Mouse (Mus musculus) embryo, embryonic 10.5 days (tissue): ENCODE results near the gene Helz.
"Not testable (repeated sequence)": the region's sequence is repeated elsewhere in the genome, so short reads cannot be mapped to it uniquely, and the experiment has no call there.

Experiments
- DNase-seq: peaks from one replicate; pipeline ENCODE4 v3.0.0-alpha.2; 2015; ENCODE audit warnings: low spot score

Helz gene

GRCm38 (mm10) chr11:107547351-107548203, at the start of gene Helz:
Gene Helz, plus strand, starts transcription at chr11:107547930.
- peak; percentile 87 for DNase-seq

DNA sequence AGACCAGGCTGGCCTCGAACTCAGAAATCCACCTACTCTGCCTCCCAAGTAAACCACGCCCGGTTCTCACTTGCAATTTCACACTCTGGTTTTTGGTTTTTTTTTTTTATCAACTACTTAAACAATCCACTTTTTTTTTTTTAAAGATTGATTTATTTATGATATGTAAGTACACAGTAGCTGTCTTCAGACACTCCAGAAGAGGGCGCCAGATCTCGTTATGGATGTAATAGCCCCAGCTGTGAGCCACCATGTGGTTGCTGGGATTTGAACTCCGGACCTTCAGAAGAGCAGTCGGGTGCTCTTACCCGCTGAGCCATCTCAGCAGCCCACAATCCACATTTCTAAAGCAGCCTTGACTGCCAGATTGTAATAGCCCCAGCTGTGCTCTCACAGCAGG, 44.9 kb upstream of the Helz start:
- DNase-seq = no peak

DNA sequence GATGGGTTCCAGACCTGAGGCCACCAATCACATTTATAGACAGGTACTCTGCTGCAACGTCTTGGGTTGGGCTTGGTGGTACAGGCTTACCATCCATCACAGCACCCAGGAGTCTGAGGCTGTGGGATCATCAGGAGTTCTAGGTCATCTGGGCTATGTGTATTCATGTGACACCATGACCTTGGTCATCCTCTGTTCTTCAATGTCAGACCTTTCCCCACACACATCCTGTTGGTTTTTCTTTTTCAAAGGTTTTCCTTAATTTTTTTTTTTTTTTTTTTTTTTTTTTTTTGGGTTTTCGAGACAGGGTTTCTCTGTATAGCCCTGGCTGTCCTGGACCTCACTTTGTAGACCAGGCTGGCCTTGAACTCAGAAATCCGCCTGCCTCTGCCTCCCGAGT, 43.4 kb upstream of the Helz start:
- DNase-seq = not testable (repeated sequence)

- peak; percentile 47 for DNase-seq
Measured at GRCm38 (mm10) chr11:107506260-107506659, 41.5 kb upstream of the Helz start.

DNA sequence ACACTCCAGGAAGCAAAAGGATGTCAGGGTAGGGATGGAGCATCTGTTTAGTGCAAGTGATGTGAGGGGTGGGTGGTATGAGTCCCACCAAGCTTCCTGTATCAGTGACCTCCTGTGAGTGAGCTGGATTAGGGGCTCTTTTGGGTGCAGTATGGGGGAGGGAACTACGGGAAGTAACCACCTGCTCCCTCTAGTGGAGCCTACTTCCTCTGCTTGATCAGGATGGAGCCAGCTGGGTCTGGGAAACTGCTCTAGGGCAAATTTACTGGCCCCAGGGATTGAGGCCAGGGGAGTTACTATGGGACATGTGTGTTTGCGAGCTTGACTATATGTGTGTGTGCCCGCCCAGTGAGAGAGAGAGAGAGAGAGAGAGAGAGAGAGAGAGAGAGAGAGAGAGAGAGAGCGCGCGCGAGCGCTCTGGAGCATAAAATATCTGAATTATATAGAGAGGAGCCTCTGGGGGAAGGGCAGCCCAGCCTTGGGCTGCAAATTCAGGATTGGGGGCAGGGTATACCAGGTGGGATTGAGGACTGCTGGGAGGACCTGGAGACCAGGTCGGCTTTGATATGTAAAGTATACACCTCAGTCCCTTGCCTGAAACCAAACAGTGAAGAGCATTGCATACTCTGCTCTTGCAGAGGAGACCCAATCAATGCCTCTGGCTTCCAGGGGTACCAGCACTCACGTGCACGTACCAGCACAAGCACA, 37.9 kb upstream of the Helz start:
- peak; percentile 61 for DNase-seq

GRCm38 (mm10) chr11:107510362-107511269, 37.1 kb upstream of the Helz start:
- peak; percentile 59 for DNase-seq

DNA sequence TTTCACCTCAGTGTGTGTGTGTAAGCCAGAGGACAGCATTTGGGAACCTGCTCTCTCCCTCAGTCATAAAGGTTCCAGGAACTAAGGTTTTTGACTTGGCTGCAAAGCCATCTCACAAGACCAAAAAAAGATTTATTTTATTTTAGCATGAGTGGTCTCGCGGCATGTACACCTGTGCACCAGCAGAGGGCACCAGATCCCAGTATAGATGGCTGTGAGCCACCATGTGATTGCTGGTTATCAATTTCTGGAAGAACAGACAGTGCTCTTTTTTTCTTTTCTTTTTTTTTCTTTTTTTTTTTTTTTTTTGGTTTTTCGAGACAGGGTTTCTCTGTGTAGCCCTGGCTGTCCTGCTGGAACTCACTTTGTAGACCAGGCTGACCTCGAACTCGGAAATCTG, 35.8 kb upstream of the Helz start:
- peak; percentile 84 for DNase-seq

DNA sequence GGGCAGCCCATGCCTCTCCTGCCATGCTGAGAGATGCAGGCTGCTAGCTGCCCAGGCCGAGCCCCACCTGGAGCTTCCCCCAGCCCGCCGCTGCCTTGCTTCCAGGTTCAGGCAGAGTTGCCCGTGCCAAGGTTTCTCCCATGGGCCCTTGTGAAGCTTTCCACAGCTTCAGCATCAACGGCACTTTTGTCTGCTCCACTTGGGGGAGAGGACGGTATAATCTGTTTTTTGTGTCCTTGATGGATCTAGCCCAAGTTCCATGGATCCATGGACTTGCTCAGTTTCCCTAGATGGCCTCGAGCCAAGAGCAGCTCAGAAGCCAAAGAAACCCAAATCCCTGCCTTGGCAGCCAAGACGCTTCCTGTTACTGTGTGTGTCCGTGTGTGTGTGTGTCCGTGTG, 34.7 kb upstream of the Helz start:
- DNase-seq = no peak

- DNase-seq = no peak
Measured at GRCm38 (mm10) chr11:107516387-107516786, 31.3 kb upstream of the Helz start.

DNA sequence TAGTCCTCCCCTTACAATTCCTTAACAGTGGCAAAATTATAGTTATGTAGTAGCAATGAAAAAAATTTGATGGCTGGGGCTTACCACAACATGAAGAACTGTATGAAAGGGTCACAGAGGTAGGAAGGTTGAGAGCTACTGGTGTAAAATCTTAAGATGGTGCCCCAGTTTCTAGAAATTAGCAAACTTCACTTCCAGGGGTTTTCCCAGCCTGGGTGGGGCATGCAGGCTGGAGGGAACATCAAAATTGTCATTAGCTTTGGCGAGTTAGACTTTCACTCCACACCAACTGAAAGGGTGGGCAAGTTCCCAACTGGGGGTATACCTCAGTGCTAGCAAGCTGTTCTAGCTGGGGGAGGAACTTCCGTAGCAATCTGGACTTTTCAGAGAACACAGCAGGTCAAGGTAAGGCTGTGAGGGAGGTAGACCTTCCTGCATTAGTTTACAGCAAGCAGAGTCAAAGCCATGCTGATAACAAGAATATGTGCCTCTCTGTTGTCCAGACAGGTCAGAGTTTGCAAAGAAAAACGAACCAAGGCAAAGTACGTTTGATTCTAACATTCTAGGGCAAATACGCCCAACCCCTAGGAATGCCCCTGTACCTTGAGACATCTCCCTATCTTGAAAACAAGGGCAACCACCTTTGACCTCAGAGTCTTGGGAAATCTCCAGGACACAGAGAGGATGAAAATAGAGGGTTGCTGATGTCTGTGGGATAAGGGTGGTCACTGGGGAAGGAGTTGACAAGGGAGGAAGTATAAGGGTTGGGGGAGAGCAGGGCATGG, 28.9 kb upstream of the Helz start:
- DNase-seq = no peak

DNA sequence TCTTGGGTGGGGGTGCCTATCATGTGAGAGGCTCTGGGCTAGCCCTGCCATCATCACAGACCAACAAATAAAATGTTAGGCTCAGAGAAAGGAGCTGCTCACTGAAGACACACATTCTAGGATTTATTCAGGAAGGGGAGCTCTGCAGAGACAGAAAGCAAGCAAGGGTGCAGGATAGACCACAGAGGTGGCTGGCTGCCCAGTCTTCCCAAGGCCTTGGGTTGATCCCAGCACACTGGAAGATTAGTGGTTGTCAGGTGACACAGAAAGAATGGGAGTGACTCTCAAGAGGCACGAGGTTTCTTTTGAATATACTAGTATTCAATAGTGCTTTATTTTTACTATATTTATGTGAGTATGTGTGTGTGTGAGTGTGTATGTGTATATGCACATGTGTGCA, 26.6 kb upstream of the Helz start:
- no peak for DNase-seq

- DNase-seq = no peak
Measured at GRCm38 (mm10) chr11:107524966-107525365, 22.8 kb upstream of the Helz start.

- DNase-seq = peak; percentile 43
Measured at GRCm38 (mm10) chr11:107527632-107528031, 20.1 kb upstream of the Helz start.

DNA sequence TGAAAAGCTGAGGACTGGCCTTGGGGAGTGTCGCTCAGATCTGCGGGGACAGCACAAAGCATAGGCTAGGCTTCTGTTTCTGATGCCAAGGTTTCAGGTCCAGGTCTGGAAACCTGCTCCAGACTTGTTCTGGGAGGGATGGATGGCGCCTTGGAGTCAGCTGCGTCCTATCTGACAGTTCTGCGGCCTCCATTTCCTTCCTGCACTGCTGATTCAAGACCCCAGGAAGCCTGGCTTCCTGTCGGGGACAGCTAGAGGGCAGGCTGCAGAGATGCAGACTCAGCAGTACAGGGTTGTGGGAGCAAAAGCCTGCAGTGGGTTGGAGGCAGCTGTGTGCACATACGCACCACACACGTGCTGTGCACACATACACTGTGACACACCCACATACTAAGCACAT, 18.4 kb upstream of the Helz start:
- DNase-seq = peak; percentile 20

- DNase-seq = no peak
Measured at GRCm38 (mm10) chr11:107531445-107531844, 16.3 kb upstream of the Helz start.

- DNase-seq = no peak
Measured at GRCm38 (mm10) chr11:107532271-107532670, 15.5 kb upstream of the Helz start.

DNA sequence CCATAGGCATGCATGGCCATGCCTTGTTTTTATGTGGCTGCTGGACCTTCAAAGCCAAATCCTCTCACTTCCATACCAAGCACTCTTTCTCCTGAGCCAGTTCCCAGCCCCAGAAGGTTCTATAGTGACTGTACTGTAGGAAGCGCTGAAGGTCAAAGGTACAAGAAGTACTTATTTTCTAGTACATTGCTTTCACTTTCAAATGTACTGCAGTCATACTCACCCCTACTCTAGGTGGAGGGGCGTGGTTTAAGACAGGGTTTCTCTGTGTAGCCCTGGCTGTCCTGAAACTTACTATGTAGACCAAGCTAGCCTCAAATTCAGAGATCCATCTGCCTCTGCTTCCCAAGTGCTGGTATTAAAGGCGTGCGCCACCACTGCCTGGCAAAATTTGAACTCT, 8.7 kb upstream of the Helz start:
- DNase-seq = no peak

- DNase-seq = no peak
Measured at GRCm38 (mm10) chr11:107540339-107540738, 7.4 kb upstream of the Helz start.

DNA sequence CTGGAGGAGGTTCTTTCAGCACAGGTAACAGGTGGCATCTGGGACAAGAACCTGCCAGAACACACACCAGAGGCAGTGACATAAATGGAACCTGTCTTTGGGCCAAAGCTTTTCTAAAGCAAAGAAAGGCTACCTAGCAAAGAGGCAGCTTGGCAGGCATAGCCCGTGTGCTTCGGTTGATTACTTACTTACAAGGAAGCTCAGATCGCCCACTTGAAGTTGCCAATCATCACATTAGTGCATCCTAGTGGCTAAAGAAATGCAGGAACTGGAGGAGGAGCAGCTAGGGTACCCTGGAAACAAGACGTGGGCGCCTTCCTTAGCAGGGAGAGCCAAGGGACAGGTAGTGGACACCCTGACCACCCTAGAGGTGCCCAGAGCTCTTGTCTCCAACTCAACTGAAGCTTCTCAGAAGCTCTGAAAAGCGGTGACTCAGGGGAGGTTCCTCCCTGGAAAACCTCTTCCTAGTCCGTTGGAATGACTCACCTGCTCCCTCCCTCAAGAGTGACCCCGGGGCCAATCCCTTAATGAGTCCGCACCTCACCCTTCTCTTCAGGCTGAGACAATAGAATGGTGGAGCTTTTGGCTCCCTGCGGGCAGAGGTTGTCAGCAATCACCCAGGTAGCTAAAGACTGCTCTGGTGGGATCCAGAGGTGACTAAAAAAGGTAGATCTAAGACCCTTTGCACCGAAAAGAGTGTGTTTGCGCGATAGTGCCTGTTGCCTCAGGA, 1.8 kb upstream of the Helz start:
- peak; percentile 10 for DNase-seq

DNA sequence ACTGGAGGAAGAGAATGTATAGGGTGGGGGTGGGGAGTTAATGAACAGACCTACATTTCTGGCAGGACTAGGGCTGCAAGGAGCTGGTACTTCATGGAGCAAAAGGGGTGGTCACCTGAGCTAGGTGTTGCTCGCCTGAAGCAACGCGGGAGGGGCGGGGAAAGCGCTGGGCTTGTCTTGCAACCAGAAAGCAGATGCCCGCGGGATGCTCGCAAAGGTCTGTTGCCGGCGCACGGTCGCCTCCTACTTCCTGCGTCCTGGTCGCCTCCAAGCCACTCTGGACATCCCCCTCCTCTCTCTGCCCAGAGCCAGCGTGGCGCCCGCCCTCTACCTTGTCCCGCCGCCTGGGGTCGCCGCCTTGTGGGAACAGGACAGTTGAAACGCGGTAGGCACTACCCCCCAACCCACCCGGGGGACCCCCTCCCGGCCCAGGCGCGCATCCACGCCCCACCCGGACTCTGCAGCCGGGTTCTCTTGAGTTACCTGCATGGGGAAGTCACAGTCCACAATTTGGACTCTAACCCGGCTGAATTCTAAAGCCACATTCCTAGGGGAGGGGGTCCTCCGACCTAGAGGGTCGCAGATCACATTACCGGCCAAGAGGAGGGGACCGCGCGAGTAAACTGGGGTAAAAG, 946 bp upstream of the Helz start:
- DNase-seq = peak; percentile 79
